Mouse (Mus musculus): ENCODE measurements at regions not wholly inside any gene's neighbourhood (a gene's known extent, or its start where the extent isn't known, plus 50 kb on each side); places are given as distances from the start of the nearest gene placed in this dataset.

DNA sequence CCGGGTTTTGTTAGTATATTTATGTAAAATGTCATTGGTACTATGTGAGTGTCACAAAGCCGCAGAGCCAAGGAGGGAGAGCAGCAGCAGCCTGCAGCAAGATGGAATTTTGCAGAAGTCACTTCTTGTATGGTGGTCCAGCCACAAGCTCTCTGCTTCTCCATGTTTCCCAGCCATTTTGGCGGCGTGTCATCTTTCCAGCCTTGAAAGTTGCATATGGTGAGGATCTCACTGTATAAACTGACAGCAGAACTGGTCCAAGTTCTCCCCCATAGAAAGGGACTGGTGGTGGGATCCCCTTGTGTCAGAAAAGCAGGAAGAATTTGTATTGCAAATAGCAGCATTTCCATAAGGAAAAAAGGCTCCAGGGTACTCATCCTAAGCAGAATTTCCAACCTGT lies 249.7 kb upstream of the Acvr2a start:
- Histone ChIP-seq H3K4me1 (ENCODE audit: control insufficient read depth, insufficient read depth, low read length) (no peaks in the 10 kb centered on the region), H3K4me3 (replicated peaks; ENCODE audit: control insufficient read depth, low read depth, low read length) (no peak overlapping the region), H3K27ac (ENCODE audit: control insufficient read depth, insufficient read depth, low read depth, low read length, poor library complexity) (no peak overlapping the region)
- TF ChIP-seq CTCF (IDR thresholded peaks at IDR 0.05; ENCODE audit: control insufficient read depth, insufficient read depth, low read length) = no peak
- no peak for TF ChIP-seq POLR2A (IDR thresholded peaks at IDR 0.05; ENCODE audit: borderline replicate concordance, control insufficient read depth, low read depth, low read length)
- 87% methylated on average over 4 of the region's 4 CpGs for WGBS

DNA sequence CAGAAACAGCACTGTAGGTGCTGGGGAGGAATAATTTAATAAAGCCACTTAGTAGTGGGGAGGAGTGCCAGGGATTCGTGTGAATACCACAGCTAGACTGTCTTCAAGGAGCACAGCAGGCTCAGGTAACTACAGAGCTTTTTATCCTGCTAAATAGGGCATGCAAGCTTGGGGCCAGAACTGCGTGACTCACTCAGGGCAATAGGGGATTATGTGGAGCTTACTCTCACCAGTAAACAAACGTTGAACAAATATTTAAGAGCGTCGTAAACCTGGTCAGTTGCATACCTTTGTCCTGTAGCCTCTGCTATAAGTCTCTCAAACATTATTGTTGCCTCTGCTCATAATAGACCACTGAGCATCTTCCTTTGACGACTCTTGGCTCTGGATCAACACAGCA lies 246.0 kb upstream of the Acvr2a start:
- no peak overlapping the region for H3K4me3 ChIP-seq (replicated peaks; ENCODE audit: control insufficient read depth, low read depth, low read length)
- no peak overlapping the region for H3K27ac ChIP-seq (ENCODE audit: control insufficient read depth, insufficient read depth, low read depth, low read length, poor library complexity)
- 77% methylated on average over 6 of the region's 6 CpGs for WGBS
- no peak for TF ChIP-seq POLR2A (IDR thresholded peaks at IDR 0.05; ENCODE audit: borderline replicate concordance, control insufficient read depth, low read depth, low read length)
- TF ChIP-seq CTCF (IDR thresholded peaks at IDR 0.05; ENCODE audit: control insufficient read depth, insufficient read depth, low read length) = no peak
- H3K4me1 ChIP-seq (ENCODE audit: control insufficient read depth, insufficient read depth, low read length) = no peaks in the 10 kb centered on the region

DNA sequence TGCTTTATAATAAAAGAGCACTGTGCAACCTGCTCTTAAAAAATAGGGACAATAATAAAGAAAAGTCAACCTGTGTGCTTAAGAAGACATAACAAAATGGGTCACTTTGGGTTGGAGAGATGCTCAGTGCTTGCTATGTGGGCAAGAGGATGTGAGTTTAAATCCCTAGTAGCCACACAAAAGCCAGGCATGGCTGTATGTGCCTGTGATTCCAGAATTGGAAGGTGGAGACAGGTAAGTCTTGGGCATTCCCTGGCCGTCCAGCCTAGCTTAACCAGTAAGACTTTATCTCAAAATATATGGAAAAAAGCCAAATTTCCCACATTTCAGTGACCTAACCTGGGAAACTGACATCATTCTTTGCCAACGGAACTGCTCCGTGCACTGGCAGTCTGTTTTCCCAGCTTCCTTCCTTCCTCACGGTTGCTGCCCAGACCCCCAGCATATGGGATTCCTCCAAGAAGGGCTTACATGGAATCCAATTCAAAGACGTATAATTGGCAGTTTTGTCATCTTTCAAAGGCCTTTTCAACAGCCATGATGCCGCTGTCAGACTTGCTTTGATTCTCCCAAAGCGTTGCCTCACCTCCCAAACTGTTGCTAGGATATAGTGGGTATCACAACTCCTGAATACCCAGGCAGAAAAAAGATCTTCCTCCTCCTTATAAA lies 227.6 kb upstream of the Acvr2a start:
- TF ChIP-seq CTCF (IDR thresholded peaks at IDR 0.05; ENCODE audit: control insufficient read depth, insufficient read depth, low read length) = no peak
- TF ChIP-seq POLR2A (IDR thresholded peaks at IDR 0.05; ENCODE audit: borderline replicate concordance, control insufficient read depth, low read depth, low read length) = no peak
- no peak overlapping the region for H3K27ac ChIP-seq (ENCODE audit: control insufficient read depth, insufficient read depth, low read depth, low read length, poor library complexity)
- no peak overlapping the region for H3K4me3 ChIP-seq (replicated peaks; ENCODE audit: control insufficient read depth, low read depth, low read length)
- no peaks in the 10 kb centered on the region for H3K4me1 ChIP-seq (ENCODE audit: control insufficient read depth, insufficient read depth, low read length)
- 77% methylated on average over 7 of the region's 7 CpGs for WGBS

DNA sequence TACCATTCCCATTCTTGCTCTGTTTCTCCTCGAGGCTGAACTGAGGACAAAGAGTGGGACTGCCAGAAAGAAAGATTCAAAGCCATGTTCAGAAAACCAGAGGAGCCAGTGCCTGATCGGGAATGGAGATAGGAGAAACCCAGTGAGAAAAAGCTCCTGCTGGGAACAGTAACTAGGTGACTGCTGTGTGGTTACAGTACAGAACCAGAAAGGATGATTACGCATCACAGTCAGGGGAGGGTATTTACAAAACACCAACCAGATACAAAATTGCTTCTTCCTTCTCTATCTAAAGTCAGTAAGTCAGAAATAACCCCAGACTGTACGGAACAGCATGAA lies 227.1 kb upstream of the Acvr2a start:
- TF ChIP-seq CTCF (IDR thresholded peaks at IDR 0.05; ENCODE audit: control insufficient read depth, insufficient read depth, low read length) = no peak
- H3K4me1 ChIP-seq (ENCODE audit: control insufficient read depth, insufficient read depth, low read length) = no peaks in the 10 kb centered on the region
- H3K4me3 ChIP-seq (replicated peaks; ENCODE audit: control insufficient read depth, low read depth, low read length) = no peak overlapping the region
- WGBS = 77% methylated on average over 4 of the region's 4 CpGs
- no peak overlapping the region for H3K27ac ChIP-seq (ENCODE audit: control insufficient read depth, insufficient read depth, low read depth, low read length, poor library complexity)

DNA sequence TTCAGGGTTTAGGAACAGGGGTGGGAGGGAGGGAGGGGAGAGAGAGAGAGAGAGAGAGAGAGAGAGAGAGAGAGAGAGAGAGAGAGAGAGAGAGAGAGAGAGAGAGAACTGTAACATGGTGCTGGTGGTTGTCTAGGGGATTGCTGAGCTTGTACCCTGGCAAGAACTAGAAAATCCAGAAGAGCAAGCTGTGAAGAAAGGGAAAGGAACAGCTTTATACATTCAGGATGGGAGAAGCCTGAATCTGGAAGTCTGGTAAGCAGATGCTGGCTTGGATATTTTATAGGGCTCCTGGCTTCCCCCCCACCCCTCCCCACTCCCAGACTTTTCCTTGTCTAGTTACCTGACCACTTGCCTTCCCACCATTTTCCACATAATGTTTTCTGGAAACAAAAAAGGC lies 224.2 kb upstream of the Acvr2a start:
- Histone ChIP-seq H3K4me3 (replicated peaks; ENCODE audit: control insufficient read depth, low read depth, low read length) (no peak overlapping the region), H3K27ac (ENCODE audit: control insufficient read depth, insufficient read depth, low read depth, low read length, poor library complexity) (no peak overlapping the region), H3K4me1 (ENCODE audit: control insufficient read depth, insufficient read depth, low read length) (no peaks in the 10 kb centered on the region)
- TF ChIP-seq POLR2A (IDR thresholded peaks at IDR 0.05; ENCODE audit: borderline replicate concordance, control insufficient read depth, low read depth, low read length) = no peak
- no peak for TF ChIP-seq CTCF (IDR thresholded peaks at IDR 0.05; ENCODE audit: control insufficient read depth, insufficient read depth, low read length)

DNA sequence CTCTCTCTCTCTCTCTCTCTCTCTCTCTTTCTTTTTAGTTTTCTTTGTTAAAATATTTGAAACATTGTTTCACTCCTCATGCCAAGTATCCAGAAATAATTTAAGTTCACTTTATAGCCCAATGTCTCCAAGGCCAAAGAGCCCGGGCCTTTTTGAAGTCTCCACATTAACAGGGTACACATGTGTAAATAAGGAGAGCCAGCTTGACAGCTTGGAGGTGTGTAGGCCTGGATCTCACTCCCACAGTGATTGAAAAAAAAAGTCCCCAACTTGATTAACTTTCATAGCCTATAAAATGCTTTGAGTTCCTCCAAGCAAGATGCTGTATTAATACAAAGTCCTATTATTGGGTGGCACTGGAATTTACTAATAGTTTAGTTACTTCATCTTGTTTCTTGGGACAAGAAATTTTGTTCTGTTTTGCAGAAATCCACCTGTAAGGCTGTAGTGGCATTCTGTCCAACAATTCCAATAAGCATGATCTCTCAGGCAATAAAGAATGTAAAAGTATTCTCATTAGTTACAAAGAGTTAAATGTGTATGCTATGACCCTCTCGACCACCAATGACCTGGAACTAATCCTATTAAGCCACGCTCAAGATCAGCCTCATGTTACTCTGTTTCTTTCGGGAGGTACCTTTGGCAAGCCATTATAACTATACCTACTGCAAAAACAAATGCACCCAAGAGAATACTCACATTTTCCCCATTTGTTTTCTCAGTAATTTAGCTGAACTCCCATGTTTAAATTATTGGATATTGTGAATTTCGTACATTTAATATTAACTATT lies 215.9 kb upstream of the Acvr2a start:
- TF ChIP-seq CTCF (IDR thresholded peaks at IDR 0.05; ENCODE audit: control insufficient read depth, insufficient read depth, low read length) (no peak), POLR2A (IDR thresholded peaks at IDR 0.05; ENCODE audit: borderline replicate concordance, control insufficient read depth, low read depth, low read length) (no peak)
- no peaks in the 10 kb centered on the region for H3K4me1 ChIP-seq (ENCODE audit: control insufficient read depth, insufficient read depth, low read length)
- H3K27ac ChIP-seq (ENCODE audit: control insufficient read depth, insufficient read depth, low read depth, low read length, poor library complexity) = no peak overlapping the region
- no peak overlapping the region for H3K4me3 ChIP-seq (replicated peaks; ENCODE audit: control insufficient read depth, low read depth, low read length)
- 81% methylated on average over 5 of the region's 5 CpGs for WGBS

- Histone ChIP-seq H3K4me1 (ENCODE audit: control insufficient read depth, insufficient read depth, low read length) (no peaks in the 10 kb centered on the region), H3K27ac (ENCODE audit: control insufficient read depth, insufficient read depth, low read depth, low read length, poor library complexity) (no peak overlapping the region), H3K4me3 (replicated peaks; ENCODE audit: control insufficient read depth, low read depth, low read length) (no peak overlapping the region)
- 88% methylated on average over 5 of the region's 5 CpGs for WGBS
- no peak for TF ChIP-seq POLR2A (IDR thresholded peaks at IDR 0.05; ENCODE audit: borderline replicate concordance, control insufficient read depth, low read depth, low read length)
- no peak for TF ChIP-seq CTCF (IDR thresholded peaks at IDR 0.05; ENCODE audit: control insufficient read depth, insufficient read depth, low read length)
Observed at GRCm38 (mm10) chr2:48599367-48599766, 214.5 kb upstream of the Acvr2a start.

DNA sequence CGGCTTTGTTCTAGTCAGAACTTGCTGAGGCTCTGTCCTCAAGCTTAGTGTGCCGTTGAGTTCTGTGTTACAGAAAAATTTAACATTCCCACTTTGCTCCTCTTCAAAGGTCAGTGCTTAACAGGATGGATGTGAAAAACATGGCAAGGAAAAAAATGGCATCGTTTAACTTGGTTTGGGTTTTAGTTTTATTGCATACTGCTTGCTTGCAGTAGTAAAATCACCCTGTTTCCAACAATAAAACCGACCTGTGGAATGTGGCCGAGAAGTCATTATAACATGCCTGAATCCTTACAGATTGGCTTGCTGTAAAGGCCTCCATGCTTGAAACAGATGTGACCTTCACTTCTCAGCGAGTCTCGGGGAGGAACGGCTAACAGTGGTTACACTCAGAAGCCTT lies 212.1 kb upstream of the Acvr2a start:
- WGBS = 84% methylated on average over 8 of the region's 8 CpGs
- no peak overlapping the region for H3K27ac ChIP-seq (ENCODE audit: control insufficient read depth, insufficient read depth, low read depth, low read length, poor library complexity)
- no peaks in the 10 kb centered on the region for H3K4me1 ChIP-seq (ENCODE audit: control insufficient read depth, insufficient read depth, low read length)
- H3K4me3 ChIP-seq (replicated peaks; ENCODE audit: control insufficient read depth, low read depth, low read length) = no peak overlapping the region
- TF ChIP-seq POLR2A (IDR thresholded peaks at IDR 0.05; ENCODE audit: borderline replicate concordance, control insufficient read depth, low read depth, low read length) (no peak), CTCF (IDR thresholded peaks at IDR 0.05; ENCODE audit: control insufficient read depth, insufficient read depth, low read length) (no peak)
